Mouse (Mus musculus) brain, embryonic 14.5 days (tissue): ENCODE data around the gene Elmo2. TPM values are rescaled to one million over a fixed set of nuclear protein-coding genes. Genes with fewer than 3 reads are reported as not detected.

Source experiments
- DNase-seq: peaks from one replicate; pipeline ENCODE4 v3.0.0-alpha.2; 2011; ENCODE audit warnings: low read depth
- CTCF ChIP-seq: fragments of 200-500 bp; IDR thresholded peaks from 2 replicates; pipeline ENCODE4 v1.5.1; 2012; ENCODE audit warnings: inconsistent platforms, mild to moderate bottlenecking, moderate library complexity, borderline replicate concordance; ENCODE audit not compliant: insufficient read depth, insufficient read length; ENCODE audit errors: extremely low read depth
- POLR2A ChIP-seq: fragments of 200-500 bp; IDR thresholded peaks from 2 replicates; pipeline ENCODE4 v1.6.1; 2012; ENCODE audit warnings: mild to moderate bottlenecking, inconsistent platforms, borderline replicate concordance; ENCODE audit not compliant: poor library complexity, insufficient read depth, insufficient read length, severe bottlenecking; ENCODE audit errors: extremely low read depth
- polyA plus RNA-seq: library from polyadenylated mRNA; depleted of rRNA; stranded (reverse); fragments of >200 nt; gene quantifications from 2 replicates; pipeline ENCODE4 v1.2.3, GENCODE M21; 2012

The Elmo2 gene
- polyA plus RNA-seq, 1 experiment, result 114 TPM

GRCm38 (mm10) chr2:165321981-165322735 is 4.1 kb downstream of the Elmo2 start:
- TF ChIP-seq POLR2A, result no peak
- TF ChIP-seq CTCF, result no peak
- DNase-seq, result no peak

GRCm38 (mm10) chr2:165321381-165321888 is 4.8 kb downstream of the Elmo2 start:
- no peak for TF ChIP-seq POLR2A
- TF ChIP-seq CTCF, result no peak
- DNase-seq, result no peak

GRCm38 (mm10) chr2:165320531-165321150 is 5.6 kb downstream of the Elmo2 start:
- DNase-seq, result no peak

GRCm38 (mm10) chr2:165319503-165319902 is 6.8 kb downstream of the Elmo2 start:
- TF ChIP-seq CTCF (no peak), POLR2A (no peak)

More at GRCm38 (mm10) chr2:165320531-165321150, 5.6 kb downstream of the Elmo2 start:
- TF ChIP-seq POLR2A, result no peak
- no peak for TF ChIP-seq CTCF

GRCm38 (mm10) chr2:165318941-165319340 is 7.3 kb downstream of the Elmo2 start:
- no peak for TF ChIP-seq CTCF
- no peak for TF ChIP-seq POLR2A
- no peak for DNase-seq

More at GRCm38 (mm10) chr2:165319503-165319902, 6.8 kb downstream of the Elmo2 start:
- DNase-seq, result no peak

GRCm38 (mm10) chr2:165317621-165318263 is 8.5 kb downstream of the Elmo2 start:
- DNase-seq, result no peak
- TF ChIP-seq POLR2A, result no peak

GRCm38 (mm10) chr2:165316837-165317473 is 9.3 kb downstream of the Elmo2 start:
- TF ChIP-seq CTCF, result no peak
- TF ChIP-seq POLR2A, result no peak
- peak; percentile 97 for DNase-seq

GRCm38 (mm10) chr2:165316204-165316603 is 10.1 kb downstream of the Elmo2 start:
- TF ChIP-seq POLR2A, result no peak
- TF ChIP-seq CTCF, result no peak
- DNase-seq, result no peak

- no peak for DNase-seq
- TF ChIP-seq POLR2A (no peak), CTCF (no peak)
Observed at GRCm38 (mm10) chr2:165314197-165314596, 12.1 kb downstream of the Elmo2 start.

- TF ChIP-seq CTCF, result no peak
- no peak for TF ChIP-seq POLR2A
Observed at GRCm38 (mm10) chr2:165312381-165312780, 13.9 kb downstream of the Elmo2 start.

GRCm38 (mm10) chr2:165311577-165311976 is 14.7 kb downstream of the Elmo2 start:
- TF ChIP-seq CTCF (no peak), POLR2A (no peak)
- DNase-seq, result peak; percentile 90

More at GRCm38 (mm10) chr2:165312381-165312780, 13.9 kb downstream of the Elmo2 start:
- DNase-seq, result no peak

GRCm38 (mm10) chr2:165310818-165311425 is 15.4 kb downstream of the Elmo2 start:
- peak; percentile 71 for DNase-seq
- TF ChIP-seq CTCF (no peak), POLR2A (no peak)
